Mouse (Mus musculus): ENCODE measurements around the gene Tsga13. TPM values are rescaled to one million over a fixed set of nuclear protein-coding genes. Genes with fewer than 3 reads are reported as not detected.

The Tsga13 gene
- total RNA-seq, 4 experiments from 2014 or later: 0.39 to 0.67 TPM; not detected in 2

- no peak for DNase-seq (ENCODE audit: low spot score in 2 of 2)
These were observed 50.2 kb downstream of the Tsga13 start for GRCm38 (mm10) chr6:30865031-30865678.

GRCm38 (mm10) chr6:30855956-30856355 lies 59.4 kb downstream of the Tsga13 start:
- DNase-seq (ENCODE audit: low spot score in 2 of 2): no peak

GRCm38 (mm10) chr6:30855205-30855604 lies 60.2 kb downstream of the Tsga13 start:
- no peak for DNase-seq (ENCODE audit: low spot score in 2 of 2)

DNA sequence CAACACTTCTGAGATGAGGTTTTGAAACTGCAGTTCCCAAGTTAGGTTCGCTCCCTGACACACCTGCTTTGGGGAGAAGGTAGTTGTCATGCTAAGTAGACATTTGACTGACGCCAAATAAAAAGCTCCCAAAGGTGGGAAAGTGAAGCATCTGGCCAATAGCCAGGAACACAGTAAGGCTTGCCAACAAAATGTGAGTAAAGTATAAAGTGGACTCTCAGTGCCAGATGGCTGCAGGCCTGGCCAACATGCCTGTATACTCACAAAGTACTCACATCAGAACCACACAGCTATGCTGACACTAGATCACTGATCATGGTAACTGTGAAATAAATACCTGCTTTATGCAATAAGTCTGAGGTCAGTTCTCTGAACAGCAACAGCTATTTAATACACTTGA lies 65.6 kb downstream of the Tsga13 start:
- DNase-seq (ENCODE audit: low spot score in 2 of 2): no peak

Other genes with a start within 250 kb of the Tsga13 start
- gene Cep41, start 221.8 kb downstream of the Tsga13 start, total RNA-seq (2022): 1 to 10 TPM; 5.2 to 8.1 (median 6.7) TPM
- gene Mest, start 192.0 kb downstream of the Tsga13 start, total RNA-seq (2022): 10 to 100 TPM; 43.1 to 65.9 (median 50.6) TPM
- 10 to 100 TPM; 79.0 to 95.7 (median 83.9) TPM for gene Copg2, start 18.8 kb downstream of the Tsga13 start, total RNA-seq (2022)
- gene Klf14, start 43.5 kb upstream of the Tsga13 start, total RNA-seq (2022): under 1 TPM; 0.31 to 0.39 (median 0.36) TPM